Mouse (Mus musculus): ENCODE results near the gene 4930522H14Rik. TPM values are rescaled to one million over a fixed set of nuclear protein-coding genes. Genes with fewer than 3 reads are reported as not detected.
A peak's percentile ranks its signal among the peaks of the same experiment; 100 is the strongest.

Gene 4930522H14Rik
- polyA plus RNA-seq, 1 experiment, result not detected

GRCm38 (mm10) chr4:109475577-109476553 lies 55.2 kb downstream of the 4930522H14Rik start:
- DNase-seq (ENCODE audit: extremely low spot score in 1 of 2, low spot score in 1 of 2), result peak in 1 of 2 experiments; percentile 37

DNA sequence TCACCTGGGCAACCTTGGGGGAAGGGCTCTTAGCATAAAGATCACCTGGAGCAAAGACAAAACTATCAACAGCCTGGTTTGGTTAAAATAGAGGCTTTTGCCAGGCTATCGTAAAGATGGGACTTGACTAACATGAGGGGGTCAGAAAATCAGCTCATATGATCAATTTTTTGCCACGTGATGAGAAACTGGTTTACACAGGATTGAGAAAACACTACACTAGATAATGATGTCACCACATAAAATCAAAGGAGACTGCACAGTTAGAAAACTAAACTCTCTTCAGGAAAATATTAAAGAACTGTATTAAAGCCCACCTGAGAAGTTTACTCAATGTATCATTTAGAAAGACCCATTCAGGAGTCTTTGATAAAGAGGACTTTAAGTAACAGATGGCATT lies 56.0 kb downstream of the 4930522H14Rik start:
- DNase-seq (ENCODE audit: extremely low spot score in 1 of 2, low spot score in 1 of 2), result no peak

DNA sequence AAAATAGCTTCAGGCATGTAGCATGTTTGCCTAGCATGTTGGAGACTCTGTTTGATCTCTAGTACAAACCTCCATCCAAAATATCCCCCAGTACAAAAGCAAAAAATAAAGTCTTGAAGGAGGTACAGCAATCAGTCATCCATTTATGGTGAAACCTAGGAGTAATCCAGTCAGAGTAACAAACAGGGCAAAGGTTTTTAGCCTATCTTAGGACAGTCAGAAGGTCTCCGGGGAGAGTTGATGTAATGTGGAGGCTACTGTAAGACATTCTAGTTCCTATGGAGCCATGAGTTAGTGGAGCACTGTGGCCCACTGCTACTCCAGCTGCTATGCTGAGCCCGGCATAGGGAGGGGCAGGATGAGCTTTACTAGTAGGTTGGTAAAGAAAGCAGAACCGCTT lies 58.5 kb downstream of the 4930522H14Rik start:
- no peak for DNase-seq (ENCODE audit: extremely low spot score in 1 of 2, low spot score in 1 of 2)

DNA sequence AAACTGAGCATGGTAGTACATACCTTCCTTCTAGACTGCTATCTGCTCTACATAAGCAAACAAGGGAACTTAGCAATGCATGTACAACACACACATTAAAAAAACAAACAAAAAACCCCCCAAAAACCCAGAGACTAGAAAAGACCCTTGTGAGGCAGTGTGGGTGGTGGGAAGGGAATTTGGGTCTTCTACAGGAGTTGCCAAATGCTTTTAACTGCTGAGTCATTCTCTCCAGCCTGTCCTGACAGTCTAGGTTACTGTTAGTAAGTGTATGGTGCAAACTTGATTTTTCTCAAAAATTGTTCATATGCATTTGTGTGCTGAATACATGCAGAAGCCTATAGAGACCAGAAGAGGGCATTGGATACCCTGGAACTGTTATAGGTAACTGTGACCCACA lies 59.5 kb downstream of the 4930522H14Rik start:
- DNase-seq (ENCODE audit: extremely low spot score in 1 of 2, low spot score in 1 of 2), result no peak

- no peak for DNase-seq (ENCODE audit: extremely low spot score in 1 of 2, low spot score in 1 of 2)
Observed at GRCm38 (mm10) chr4:109467687-109468086, 63.4 kb downstream of the 4930522H14Rik start.

DNA sequence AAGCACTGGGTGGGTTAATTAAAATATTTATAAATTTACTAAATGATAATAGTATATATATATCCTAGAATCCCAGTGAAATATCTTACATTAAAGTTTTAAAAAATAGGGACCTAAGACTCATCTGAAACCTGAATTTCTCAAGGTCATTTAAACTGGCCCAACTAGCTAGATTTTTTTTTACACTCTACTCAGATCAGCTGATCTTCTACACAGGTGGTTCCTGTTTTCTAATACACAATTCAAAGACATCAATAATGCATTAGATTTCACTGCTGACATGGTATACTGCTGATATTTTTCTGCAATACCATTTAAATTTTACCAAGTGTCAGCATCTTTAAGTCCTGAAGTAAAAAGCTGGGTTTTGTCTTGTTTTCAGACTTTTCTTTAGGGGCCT lies 67.2 kb downstream of the 4930522H14Rik start:
- DNase-seq (ENCODE audit: extremely low spot score in 1 of 2, low spot score in 1 of 2), result no peak

DNA sequence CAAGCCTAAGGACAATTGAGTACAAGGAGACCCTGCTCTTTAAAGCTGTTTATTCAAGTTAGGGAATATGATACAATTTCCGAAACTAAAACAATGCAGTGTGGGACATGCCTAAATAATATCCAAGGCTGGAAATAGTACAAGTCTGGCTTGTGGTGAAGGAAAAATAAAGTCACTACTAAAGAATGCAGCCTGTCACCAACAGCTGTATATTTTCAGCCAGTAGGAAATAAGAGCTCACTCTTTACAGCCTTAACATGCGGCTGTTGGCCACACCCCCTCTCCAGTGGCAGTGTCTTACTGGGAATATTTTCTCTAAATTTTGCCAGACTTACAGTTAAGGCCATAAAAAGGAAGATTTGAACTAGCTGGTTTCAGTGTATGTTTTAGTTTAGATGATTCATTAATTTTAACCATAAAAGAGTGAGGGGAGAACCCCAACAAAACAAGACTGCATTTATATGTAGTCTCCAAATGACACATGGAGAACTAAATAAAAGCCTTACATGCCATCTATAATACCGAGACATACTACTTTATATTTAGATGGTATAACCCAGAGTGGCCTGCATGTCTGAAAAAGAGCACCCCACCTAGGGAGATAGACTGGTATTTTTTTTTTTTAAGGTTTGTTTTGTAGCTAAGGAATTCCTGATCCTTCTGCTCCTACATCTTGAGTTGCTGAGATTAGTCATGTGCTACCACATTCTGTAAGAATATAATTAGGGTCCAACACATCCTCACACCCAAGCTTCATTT lies 70.5 kb downstream of the 4930522H14Rik start:
- DNase-seq (ENCODE audit: extremely low spot score in 1 of 2, low spot score in 1 of 2), result no peak

DNA sequence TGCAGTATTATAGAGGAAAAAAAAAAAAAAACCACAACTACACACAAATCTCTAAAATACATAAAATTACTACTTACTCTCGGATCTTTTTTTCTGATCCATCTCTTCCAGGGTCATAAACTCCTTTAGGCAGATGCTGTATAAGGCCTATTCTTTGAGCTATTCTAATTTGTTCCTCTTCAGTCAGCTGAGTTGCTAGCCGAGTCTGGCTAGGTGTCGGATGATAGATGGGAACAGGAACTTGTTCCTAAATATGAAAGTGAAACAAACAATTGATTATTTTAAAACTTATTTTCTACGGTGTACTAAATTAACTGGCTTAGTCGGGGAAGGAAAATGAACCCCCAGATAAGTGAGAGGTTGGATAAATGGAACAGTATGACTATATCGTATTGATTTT lies 74.3 kb downstream of the 4930522H14Rik start:
- no peak for DNase-seq (ENCODE audit: extremely low spot score in 1 of 2, low spot score in 1 of 2)

Other genes with a start within 250 kb of the 4930522H14Rik start
- 4.3 and 4.4 TPM in 2 replicates for gene Ttc39a, start 124.7 kb downstream of the 4930522H14Rik start, polyA plus RNA-seq (2012; rRNA removed)
- gene Rnf11, start 46.6 kb downstream of the 4930522H14Rik start, polyA plus RNA-seq (2012; rRNA removed), result 169 and 170 TPM in 2 replicates
- gene Cdkn2c, start 135.9 kb upstream of the 4930522H14Rik start, polyA plus RNA-seq (2012; rRNA removed), result 4.3 and 4.8 TPM in 2 replicates
- gene Faf1, start 145.3 kb upstream of the 4930522H14Rik start, polyA plus RNA-seq (2012; rRNA removed), result 16.2 and 21.4 TPM in 2 replicates